Mouse (Mus musculus) forebrain, embryonic 14.5 days (tissue): ENCODE measurements around the gene Adamts16. TPM values are rescaled to one million over a fixed set of nuclear protein-coding genes. Genes with fewer than 3 reads are reported as not detected.
A peak's percentile ranks its signal among the peaks of the same experiment; 100 is the strongest.
"Not testable (repeated sequence)": the region's sequence is repeated elsewhere in the genome, so short reads cannot be mapped to it uniquely, and the experiment has no call there.

Experiments used
- ATAC-seq: fragments of 200-750 bp; cut with Nextera tagmentation; 2 replicates; pipeline ENCODE4 v1.8.0; 2017; ENCODE audit warnings: mild to moderate bottlenecking, moderate library complexity
- DNase-seq: peaks from one replicate; pipeline ENCODE4 v3.0.0-alpha.2; 2015; ENCODE audit warnings: low spot score
- H3K27ac ChIP-seq: fragments of 300-500 bp; sonication (generic); 2 replicates; pipeline ENCODE4 v1.5.1; 2014; ENCODE audit warnings: low read depth, mild to moderate bottlenecking, control low read depth, low read length, moderate library complexity
- H3K27me3 ChIP-seq: fragments of 300-500 bp; sonication (generic); replicated peaks from 2 replicates; pipeline ENCODE4 v1.6.1; 2014; ENCODE audit warnings: low read length, control low read depth, mixed read lengths; ENCODE audit not compliant: control insufficient read depth, insufficient read depth
- H3K36me3 ChIP-seq: fragments of 300-500 bp; sonication (generic); 2 replicates; pipeline ENCODE4 v1.6.1; 2014; ENCODE audit warnings: low read length, control low read depth; ENCODE audit not compliant: control insufficient read depth, insufficient read depth
- H3K4me1 ChIP-seq: fragments of 300-500 bp; sonication (generic); 2 replicates; pipeline ENCODE4 v1.6.1; 2014; ENCODE audit warnings: antibody characterized with exemption, low read length, control low read depth; ENCODE audit not compliant: control insufficient read depth, insufficient read depth
- H3K4me2 ChIP-seq: fragments of 300-500 bp; sonication (generic); 2 replicates; pipeline ENCODE4 v1.6.1; 2014; ENCODE audit warnings: mild to moderate bottlenecking, control low read depth, low read length
- H3K4me3 ChIP-seq: fragments of 300-500 bp; sonication (generic); 2 replicates; pipeline ENCODE4 v1.5.1; 2014; ENCODE audit warnings: low read depth, low read length, control low read depth
- H3K9ac ChIP-seq: fragments of 300-500 bp; sonication (generic); 2 replicates; pipeline ENCODE4 v1.6.1; 2014; ENCODE audit warnings: mild to moderate bottlenecking, low read length, control low read depth, moderate library complexity
- H3K9me3 ChIP-seq: fragments of 300-500 bp; sonication (generic); replicated peaks from 2 replicates; pipeline ENCODE4 v1.6.1; 2016; ENCODE audit warnings: low read length, control low read depth, mixed read lengths; ENCODE audit not compliant: control insufficient read depth
- WGBS: fragments of 180-500 bp; shearing (Covaris S2); extraction: QIAGEN DNeasy Blood & Tissue Kit; methylation state at CpG from one replicate; pipeline ENCODE4 v1.1.7; 2014; 5-methylcytosine and 5-hydroxymethylcytosine counted together
- polyA plus RNA-seq: library from polyadenylated mRNA; unstranded; fragments of >200 nt; fragmentation: Nextera tagmentation; extraction: Ambion mirVana; gene quantifications from 2 replicates; pipeline ENCODE4 v1.2.1, GENCODE M21; 2014

Adamts16 gene
- polyA plus RNA-seq, 1 experiment from 2014 or later = 0.39 TPM

GRCm38 (mm10) chr13:70874741-70875140 is 33.1 kb upstream of the Adamts16 start:
- H3K27me3 ChIP-seq = no peaks in the 10 kb centered on the region
- no peak for ATAC-seq

GRCm38 (mm10) chr13:70873851-70874250 is 32.2 kb upstream of the Adamts16 start:
- not testable (repeated sequence) for ATAC-seq, H3K27me3 ChIP-seq, H3K36me3 ChIP-seq, H3K4me2 ChIP-seq, H3K9ac ChIP-seq, H3K9me3 ChIP-seq, H3K27ac ChIP-seq, H3K4me1 ChIP-seq, DNase-seq, H3K4me3 ChIP-seq
- 85% methylated on average over 13 of the region's 13 CpGs for WGBS

More at GRCm38 (mm10) chr13:70874741-70875140, 33.1 kb upstream of the Adamts16 start:
- no peak for DNase-seq
- Histone ChIP-seq H3K27ac (no peak overlapping the region), H3K4me2 (no peak overlapping the region), H3K36me3 (no peaks in the 10 kb centered on the region), H3K4me1 (peaks cover 3% of the 10 kb centered on the region), H3K4me3 (no peak overlapping the region), H3K9me3 (no peaks in the 10 kb centered on the region), H3K9ac (no peak overlapping the region)

GRCm38 (mm10) chr13:70871049-70871448 is 29.4 kb upstream of the Adamts16 start:
- Histone ChIP-seq H3K9me3 (no peaks in the 10 kb centered on the region), H3K27me3 (no peaks in the 10 kb centered on the region), H3K4me2 (no peak overlapping the region), H3K9ac (no peak overlapping the region), H3K4me1 (peaks cover 3% of the 10 kb centered on the region), H3K27ac (no peak overlapping the region), H3K36me3 (no peaks in the 10 kb centered on the region), H3K4me3 (no peak overlapping the region)
- WGBS = 11% methylated on average over 3 of the region's 3 CpGs
- peak; percentile 58 for ATAC-seq
- peak; percentile 81 for DNase-seq

- DNase-seq (no peak), ATAC-seq (no peak)
- H3K4me1 ChIP-seq = peaks cover 3% of the 10 kb centered on the region
- no peaks in the 10 kb centered on the region for H3K27me3 ChIP-seq
- no peak overlapping the region for H3K9ac ChIP-seq
- WGBS = 96% methylated on average over 11 of the region's 11 CpGs
- no peak overlapping the region for H3K4me3 ChIP-seq
- H3K9me3 ChIP-seq = no peaks in the 10 kb centered on the region
- no peak overlapping the region for H3K27ac ChIP-seq
- no peaks in the 10 kb centered on the region for H3K36me3 ChIP-seq
- H3K4me2 ChIP-seq = no peak overlapping the region
Observed at GRCm38 (mm10) chr13:70866971-70867625, 25.5 kb upstream of the Adamts16 start.

GRCm38 (mm10) chr13:70865867-70866266 is 24.3 kb upstream of the Adamts16 start:
- no peaks in the 10 kb centered on the region for H3K27me3 ChIP-seq
- no peak for ATAC-seq
- no peaks in the 10 kb centered on the region; the same call in 1 of the 2 replicates for H3K4me1 ChIP-seq
- no peaks in the 10 kb centered on the region for H3K36me3 ChIP-seq
- no peak overlapping the region for H3K27ac ChIP-seq
- H3K9ac ChIP-seq = no peak overlapping the region
- WGBS = 58% methylated on average over 5 of the region's 5 CpGs
- H3K4me3 ChIP-seq = no peak overlapping the region
- H3K9me3 ChIP-seq = no peaks in the 10 kb centered on the region
- H3K4me2 ChIP-seq = no peak overlapping the region
- peak; percentile 33 for DNase-seq

- H3K4me2 ChIP-seq = no peak overlapping the region
- no peak overlapping the region for H3K4me3 ChIP-seq
- no peak overlapping the region for H3K27ac ChIP-seq
- 50% methylated on average over 6 of the region's 8 CpGs for WGBS
- H3K36me3 ChIP-seq = no peaks in the 10 kb centered on the region
- no peaks in the 10 kb centered on the region for H3K9me3 ChIP-seq
- no peaks in the 10 kb centered on the region for H3K4me1 ChIP-seq
- DNase-seq = no peak
- ATAC-seq = no peak
- no peak overlapping the region for H3K9ac ChIP-seq
- no peaks in the 10 kb centered on the region for H3K27me3 ChIP-seq
Observed at GRCm38 (mm10) chr13:70862162-70862908, 20.7 kb upstream of the Adamts16 start.

- no peak overlapping the region for H3K27ac ChIP-seq
- ATAC-seq = no peak
Observed at GRCm38 (mm10) chr13:70853601-70854000, 12.0 kb upstream of the Adamts16 start.

GRCm38 (mm10) chr13:70846933-70847332 is 5.3 kb upstream of the Adamts16 start:
- Histone ChIP-seq H3K9me3 (no peaks in the 10 kb centered on the region), H3K4me1 (no peaks in the 10 kb centered on the region), H3K4me2 (no peak overlapping the region), H3K27me3 (0 out of 2 replicates have a peak, but pooled peaks cover 6% of the 10 kb centered on the region), H3K9ac (no peak overlapping the region), H3K27ac (no peak overlapping the region), H3K36me3 (no peaks in the 10 kb centered on the region), H3K4me3 (no peak overlapping the region)
- no peak for ATAC-seq
- 69% methylated on average over 2 of the region's 2 CpGs for WGBS
- DNase-seq = no peak

More at GRCm38 (mm10) chr13:70853601-70854000, 12.0 kb upstream of the Adamts16 start:
- DNase-seq = no peak
- H3K4me2 ChIP-seq = no peak overlapping the region
- no peak overlapping the region for H3K4me3 ChIP-seq
- H3K27me3 ChIP-seq = no peaks in the 10 kb centered on the region
- H3K36me3 ChIP-seq = no peaks in the 10 kb centered on the region
- H3K9me3 ChIP-seq = no peaks in the 10 kb centered on the region
- H3K4me1 ChIP-seq = no peaks in the 10 kb centered on the region
- no peak overlapping the region for H3K9ac ChIP-seq

GRCm38 (mm10) chr13:70845526-70845925 is 3.9 kb upstream of the Adamts16 start:
- Histone ChIP-seq H3K4me2 (no peak overlapping the region), H3K36me3 (no peaks in the 10 kb centered on the region), H3K9me3 (no peaks in the 10 kb centered on the region), H3K27me3 (0 out of 2 replicates have a peak, but pooled peaks cover 15% of the 10 kb centered on the region), H3K9ac (no peak overlapping the region), H3K4me3 (no peak overlapping the region), H3K27ac (no peak overlapping the region), H3K4me1 (peaks cover 2% of the 10 kb centered on the region; the same call in 1 of the 2 replicates)
- DNase-seq (no peak), ATAC-seq (no peak)
- 54% methylated on average over 7 of the region's 7 CpGs for WGBS
